Mouse (Mus musculus): ENCODE results near the gene Gm9376. TPM values are rescaled to one million over a fixed set of nuclear protein-coding genes. Genes with fewer than 3 reads are reported as not detected.

The Gm9376 gene
- polyA plus RNA-seq, 1 experiment = not detected

DNA sequence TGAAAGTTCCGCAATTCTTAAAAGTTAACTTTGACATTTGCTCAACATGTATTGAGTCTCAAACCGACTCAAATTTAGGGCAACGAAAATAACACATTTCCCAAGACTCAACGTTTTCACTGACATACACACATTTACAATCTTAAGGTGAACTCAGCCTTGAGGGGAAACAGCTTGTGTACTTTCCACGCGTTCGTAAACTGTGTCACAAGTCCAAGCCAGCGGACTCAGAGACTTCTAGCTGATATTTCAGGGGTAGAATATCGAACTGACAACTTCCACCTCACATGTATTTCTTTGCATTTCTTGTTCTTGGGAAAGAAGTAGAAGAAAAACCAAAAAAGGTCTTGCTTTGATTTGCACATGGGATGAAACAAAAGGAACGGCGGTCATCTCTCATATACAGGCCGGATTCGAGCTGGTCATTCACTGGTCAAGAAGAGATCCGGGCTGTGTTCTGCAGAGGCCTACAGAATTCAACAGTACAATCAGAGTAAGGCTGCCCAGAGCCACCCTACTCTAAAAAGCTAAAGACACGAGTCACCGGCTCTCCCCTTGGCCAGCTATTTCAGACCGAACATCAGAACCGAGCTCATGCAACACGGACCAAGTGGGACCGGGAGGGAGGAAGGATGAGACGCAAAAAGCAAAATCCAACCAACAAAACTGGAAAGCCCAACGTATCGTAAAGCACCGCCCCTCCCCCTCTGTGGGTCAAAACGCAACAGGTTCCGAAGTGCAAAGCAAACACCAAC is 32.8 kb upstream of the Gm9376 start:
- H3K4me3 ChIP-seq (ENCODE audit: control insufficient read depth, low read depth, low read length) = no peak overlapping the region; the same call in 1 of the 2 replicates
- peaks cover 24% of the 10 kb centered on the region for H3K4me1 ChIP-seq (ENCODE audit: control insufficient read depth, insufficient read depth, low read length)
- H3K27me3 ChIP-seq (ENCODE audit: control insufficient read depth, insufficient read depth, low read length) = peaks cover 28% of the 10 kb centered on the region
- no peaks in the 10 kb centered on the region for H3K36me3 ChIP-seq (ENCODE audit: control insufficient read depth, insufficient read depth, low read length)
- no peak overlapping the region for H3K27ac ChIP-seq (ENCODE audit: control insufficient read depth, insufficient read depth, low read depth, low read length)
- TF ChIP-seq CTCF (IDR thresholded peaks at IDR 0.05; ENCODE audit: control insufficient read depth, insufficient read depth, insufficient replicate concordance, low read depth, low read length) (no peak), POLR2A (IDR thresholded peaks at IDR 0.05; ENCODE audit: control insufficient read depth, low read depth, low read length) (no peak)

DNA sequence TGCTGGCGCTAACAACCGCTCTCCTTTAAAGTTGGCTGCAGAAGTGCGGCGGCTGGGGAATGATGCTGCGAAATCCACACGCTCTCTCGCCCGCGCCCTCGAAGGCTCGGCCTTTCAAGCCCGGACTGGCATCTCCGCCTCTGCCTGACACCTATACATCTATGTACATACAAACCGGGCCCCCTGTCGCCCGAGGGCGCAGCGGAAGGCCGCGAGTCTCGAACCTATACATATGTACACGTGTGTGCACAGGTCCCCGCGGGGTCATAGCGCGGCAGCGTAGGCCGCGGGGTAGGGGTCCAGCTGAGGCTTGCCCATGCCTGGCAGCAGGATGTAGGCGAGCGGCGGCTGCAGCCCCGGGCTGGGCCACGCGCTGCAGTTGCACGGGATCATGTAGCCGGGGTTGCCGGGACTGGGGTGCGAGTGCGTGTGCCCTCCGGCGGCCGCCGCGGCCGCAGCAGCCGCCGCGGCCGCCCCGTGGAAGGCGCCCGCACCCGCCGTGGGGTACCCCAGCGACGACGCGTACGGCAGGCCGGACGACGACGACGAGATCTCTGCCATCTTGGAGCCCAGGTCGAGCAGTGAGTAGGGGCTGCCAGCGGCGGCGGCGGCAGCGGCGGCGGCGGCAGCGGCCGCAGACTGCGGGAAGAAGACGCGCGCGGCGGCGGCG is 32.1 kb upstream of the Gm9376 start:
- no peak overlapping the region for H3K27ac ChIP-seq (ENCODE audit: control insufficient read depth, insufficient read depth, low read depth, low read length)

DNA sequence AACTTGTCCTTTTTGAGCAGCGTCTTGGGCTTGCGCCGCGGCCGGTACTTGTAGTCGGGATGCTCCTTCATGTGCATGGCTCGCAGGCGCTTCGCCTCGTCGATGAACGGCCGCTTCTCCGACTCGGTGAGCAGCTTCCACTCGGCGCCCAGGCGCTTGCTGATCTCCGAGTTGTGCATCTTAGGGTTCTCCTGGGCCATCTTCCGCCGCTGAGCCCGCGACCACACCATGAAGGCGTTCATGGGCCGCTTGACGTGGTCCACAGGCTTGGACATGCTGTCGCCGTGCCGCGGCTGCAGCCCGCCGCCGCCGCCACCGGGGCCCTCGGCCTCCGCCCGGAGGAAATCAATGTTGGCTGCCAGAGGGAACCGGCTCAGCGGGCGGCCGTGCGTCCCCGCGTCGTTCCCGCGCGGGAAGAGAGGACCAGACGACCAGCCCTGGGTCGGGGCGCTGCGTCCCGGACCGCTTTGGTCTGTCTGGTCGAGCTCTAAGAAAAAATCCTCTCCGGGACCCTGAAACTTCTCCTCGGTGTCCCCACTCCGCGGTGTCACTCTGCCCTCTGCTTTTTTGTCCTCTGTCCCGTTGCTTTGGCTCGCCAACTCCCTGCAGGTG is 31.3 kb upstream of the Gm9376 start:
- no peaks in the 10 kb centered on the region for H3K36me3 ChIP-seq (ENCODE audit: control insufficient read depth, insufficient read depth, low read length)
- peaks cover 28% of the 10 kb centered on the region for H3K27me3 ChIP-seq (ENCODE audit: control insufficient read depth, insufficient read depth, low read length)
- no peak overlapping the region for H3K27ac ChIP-seq (ENCODE audit: control insufficient read depth, insufficient read depth, low read depth, low read length)
- TF ChIP-seq POLR2A (IDR thresholded peaks at IDR 0.05; ENCODE audit: control insufficient read depth, low read depth, low read length) (no peak), CTCF (IDR thresholded peaks at IDR 0.05; ENCODE audit: control insufficient read depth, insufficient read depth, insufficient replicate concordance, low read depth, low read length) (no peak)
- H3K4me1 ChIP-seq (ENCODE audit: control insufficient read depth, insufficient read depth, low read length) = peaks cover 30% of the 10 kb centered on the region
- peak overlapping the region; percentile 50 for H3K4me3 ChIP-seq (ENCODE audit: control insufficient read depth, low read depth, low read length)

More for the DNA sequence above, 32.1 kb upstream of the Gm9376 start:
- TF ChIP-seq CTCF (IDR thresholded peaks at IDR 0.05; ENCODE audit: control insufficient read depth, insufficient read depth, insufficient replicate concordance, low read depth, low read length) (no peak), POLR2A (IDR thresholded peaks at IDR 0.05; ENCODE audit: control insufficient read depth, low read depth, low read length) (no peak)
- no peaks in the 10 kb centered on the region for H3K36me3 ChIP-seq (ENCODE audit: control insufficient read depth, insufficient read depth, low read length)
- H3K4me1 ChIP-seq (ENCODE audit: control insufficient read depth, insufficient read depth, low read length) = peaks cover 26% of the 10 kb centered on the region
- peaks cover 28% of the 10 kb centered on the region for H3K27me3 ChIP-seq (ENCODE audit: control insufficient read depth, insufficient read depth, low read length)
- H3K4me3 ChIP-seq (ENCODE audit: control insufficient read depth, low read depth, low read length) = peak overlapping the region; percentile 50; the same call in 1 of the 2 replicates

GRCm38 (mm10) chr14:118235973-118236885 is 30.5 kb upstream of the Gm9376 start:
- Histone ChIP-seq H3K4me3 (ENCODE audit: control insufficient read depth, low read depth, low read length) (peak overlapping the region; percentile 3; the same call in 1 of the 2 replicates), H3K4me1 (ENCODE audit: control insufficient read depth, insufficient read depth, low read length) (peaks cover 32% of the 10 kb centered on the region), H3K27me3 (ENCODE audit: control insufficient read depth, insufficient read depth, low read length) (peaks cover 26% of the 10 kb centered on the region), H3K27ac (ENCODE audit: control insufficient read depth, insufficient read depth, low read depth, low read length) (no peak overlapping the region), H3K36me3 (ENCODE audit: control insufficient read depth, insufficient read depth, low read length) (no peaks in the 10 kb centered on the region)
- TF ChIP-seq POLR2A (IDR thresholded peaks at IDR 0.05; ENCODE audit: control insufficient read depth, low read depth, low read length) (no peak), CTCF (IDR thresholded peaks at IDR 0.05; ENCODE audit: control insufficient read depth, insufficient read depth, insufficient replicate concordance, low read depth, low read length) (no peak)

GRCm38 (mm10) chr14:118236886-118237289 is 29.9 kb upstream of the Gm9376 start, which contains the start of gene Sox21:
Gene Sox21, minus strand, starts transcription at chr14:118237030.
- peaks cover 22% of the 10 kb centered on the region for H3K27me3 ChIP-seq (ENCODE audit: control insufficient read depth, insufficient read depth, low read length)
- no peaks in the 10 kb centered on the region for H3K36me3 ChIP-seq (ENCODE audit: control insufficient read depth, insufficient read depth, low read length)
- H3K4me1 ChIP-seq (ENCODE audit: control insufficient read depth, insufficient read depth, low read length) = peaks cover 32% of the 10 kb centered on the region
- H3K4me3 ChIP-seq (ENCODE audit: control insufficient read depth, low read depth, low read length) = peak within 1 kb of the TSS; percentile 3; the same call in 1 of the 2 replicates
- no peak within 1 kb of the TSS for H3K27ac ChIP-seq (ENCODE audit: control insufficient read depth, insufficient read depth, low read depth, low read length)
- no peak for TF ChIP-seq POLR2A (IDR thresholded peaks at IDR 0.05; ENCODE audit: control insufficient read depth, low read depth, low read length)
- no peak for TF ChIP-seq CTCF (IDR thresholded peaks at IDR 0.05; ENCODE audit: control insufficient read depth, insufficient read depth, insufficient replicate concordance, low read depth, low read length)

DNA sequence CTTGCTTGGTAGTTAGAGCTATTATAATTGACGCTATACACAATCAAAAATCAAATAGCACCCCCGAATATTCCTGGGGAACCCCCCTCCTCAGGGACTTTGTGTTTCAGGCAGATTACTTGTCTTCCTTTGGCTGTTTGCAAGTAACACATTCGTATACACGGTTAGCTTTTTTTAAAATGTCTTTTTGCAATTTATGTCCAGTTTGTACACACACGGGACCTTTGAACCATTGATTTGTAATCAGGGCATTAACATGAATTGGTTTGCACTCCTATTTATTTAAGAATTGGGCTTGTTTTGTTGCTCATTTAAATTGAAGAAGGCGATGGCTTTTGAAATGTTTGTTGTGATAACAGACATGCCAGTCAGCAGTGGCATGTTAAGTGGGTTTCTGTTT is 29.0 kb upstream of the Gm9376 start:
- no peak overlapping the region for H3K4me3 ChIP-seq (ENCODE audit: control insufficient read depth, low read depth, low read length)
- H3K27me3 ChIP-seq (ENCODE audit: control insufficient read depth, insufficient read depth, low read length) = peaks cover 19% of the 10 kb centered on the region
- TF ChIP-seq POLR2A (IDR thresholded peaks at IDR 0.05; ENCODE audit: control insufficient read depth, low read depth, low read length) (no peak), CTCF (IDR thresholded peaks at IDR 0.05; ENCODE audit: control insufficient read depth, insufficient read depth, insufficient replicate concordance, low read depth, low read length) (no peak)
- H3K4me1 ChIP-seq (ENCODE audit: control insufficient read depth, insufficient read depth, low read length) = peaks cover 32% of the 10 kb centered on the region
- no peak overlapping the region for H3K27ac ChIP-seq (ENCODE audit: control insufficient read depth, insufficient read depth, low read depth, low read length)
- no peaks in the 10 kb centered on the region for H3K36me3 ChIP-seq (ENCODE audit: control insufficient read depth, insufficient read depth, low read length)
